Mouse (Mus musculus): ENCODE data around the gene Sema5a. TPM values are rescaled to one million over a fixed set of nuclear protein-coding genes. Genes with fewer than 3 reads are reported as not detected.

Gene Sema5a
- polyA plus RNA-seq, 1 experiment from 2014 or later = 0.63 TPM

DNA sequence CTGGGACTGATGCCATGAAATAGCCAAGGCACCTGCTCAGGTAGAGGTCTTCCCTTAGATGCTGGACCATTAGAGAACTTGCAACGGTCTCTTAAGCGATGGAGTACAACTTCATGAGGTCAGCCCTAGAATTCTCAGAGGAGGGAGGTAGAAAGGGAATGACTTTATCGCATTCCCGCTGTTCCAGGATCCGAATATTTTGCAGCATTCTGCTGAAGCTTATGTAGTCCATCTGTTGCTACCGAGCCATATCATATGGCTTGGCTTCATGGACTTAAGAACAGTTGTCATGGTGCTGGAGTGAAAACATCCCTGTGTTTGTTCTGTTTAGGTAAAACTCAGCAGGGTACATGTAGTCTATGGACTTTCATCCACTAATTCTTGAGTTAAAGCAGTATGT is 369.1 kb downstream of the Sema5a start:
- Histone ChIP-seq H3K9ac (no peak overlapping the region), H3K27ac (no peak overlapping the region), H3K4me3 (replicated peaks) (no peak overlapping the region), H3K4me2 (no peak overlapping the region), H3K9me3 (replicated peaks) (no peaks in the 10 kb centered on the region), H3K27me3 (no peaks in the 10 kb centered on the region), H3K36me3 (no peaks in the 10 kb centered on the region), H3K4me1 (replicated peaks) (no peaks in the 10 kb centered on the region)
- DNase-seq (no peak), ATAC-seq (ENCODE audit: low read depth) (no peak)
- WGBS (ENCODE audit: insufficient replicate concordance) = 63% methylated on average over 6 of the region's 6 CpGs

DNA sequence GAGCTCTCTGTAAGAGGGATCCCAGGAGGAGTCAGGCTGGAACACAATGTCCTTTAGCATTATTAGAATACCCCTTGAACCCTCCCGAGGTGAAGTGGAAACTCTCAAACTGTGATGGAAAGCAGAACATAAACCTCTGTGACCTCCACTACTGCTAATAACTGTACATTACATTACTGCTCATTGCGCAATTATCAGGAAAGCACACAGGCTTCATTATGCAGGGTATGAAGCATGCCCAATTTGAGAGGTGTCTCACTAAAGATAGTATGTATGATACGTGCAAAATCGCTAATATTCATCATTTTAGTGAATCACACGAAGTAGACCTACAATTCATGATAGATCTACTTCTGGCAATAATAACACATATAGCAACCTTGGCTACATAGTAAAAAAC is 371.2 kb downstream of the Sema5a start:
- H3K27ac ChIP-seq = no peak overlapping the region
- H3K27me3 ChIP-seq = no peaks in the 10 kb centered on the region
- H3K9me3 ChIP-seq (replicated peaks) = no peaks in the 10 kb centered on the region
- H3K4me1 ChIP-seq (replicated peaks) = no peaks in the 10 kb centered on the region
- no peak overlapping the region for H3K9ac ChIP-seq
- H3K36me3 ChIP-seq = no peaks in the 10 kb centered on the region
- ATAC-seq (ENCODE audit: low read depth) = no peak
- H3K4me2 ChIP-seq = no peak overlapping the region
- WGBS (ENCODE audit: insufficient replicate concordance) = 60% methylated on average over 5 of the region's 5 CpGs
- no peak for DNase-seq
- H3K4me3 ChIP-seq (replicated peaks) = no peak overlapping the region

DNA sequence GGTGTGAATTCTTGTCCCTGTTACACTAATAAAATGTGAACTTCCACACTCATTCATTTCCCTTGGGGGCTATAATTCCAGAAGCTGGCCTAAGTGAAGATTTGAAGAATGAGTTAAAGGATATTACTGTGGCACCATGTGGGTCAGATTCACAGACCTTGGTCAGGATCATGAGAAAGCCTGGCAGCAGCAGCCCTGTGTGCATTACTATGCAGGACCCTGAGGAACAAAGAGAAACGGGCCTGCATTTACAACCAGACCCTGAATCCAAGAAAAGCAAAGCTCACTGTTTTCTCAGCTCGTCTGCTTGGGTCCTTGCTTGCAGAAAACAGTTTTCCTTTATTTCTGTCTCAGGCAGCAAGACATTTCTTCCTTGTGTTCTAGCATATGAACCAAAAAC is 374.6 kb downstream of the Sema5a start:
- no peak for DNase-seq
- H3K36me3 ChIP-seq = no peaks in the 10 kb centered on the region
- ATAC-seq (ENCODE audit: low read depth) = no peak
- H3K27ac ChIP-seq = no peak overlapping the region
- no peak overlapping the region for H3K4me2 ChIP-seq
- no peaks in the 10 kb centered on the region for H3K27me3 ChIP-seq
- no peaks in the 10 kb centered on the region for H3K4me1 ChIP-seq (replicated peaks)
- WGBS (ENCODE audit: insufficient replicate concordance) = 40% methylated on average over 2 of the region's 2 CpGs
- H3K9ac ChIP-seq = no peak overlapping the region
- H3K9me3 ChIP-seq (replicated peaks) = no peaks in the 10 kb centered on the region
- H3K4me3 ChIP-seq (replicated peaks) = no peak overlapping the region

DNA sequence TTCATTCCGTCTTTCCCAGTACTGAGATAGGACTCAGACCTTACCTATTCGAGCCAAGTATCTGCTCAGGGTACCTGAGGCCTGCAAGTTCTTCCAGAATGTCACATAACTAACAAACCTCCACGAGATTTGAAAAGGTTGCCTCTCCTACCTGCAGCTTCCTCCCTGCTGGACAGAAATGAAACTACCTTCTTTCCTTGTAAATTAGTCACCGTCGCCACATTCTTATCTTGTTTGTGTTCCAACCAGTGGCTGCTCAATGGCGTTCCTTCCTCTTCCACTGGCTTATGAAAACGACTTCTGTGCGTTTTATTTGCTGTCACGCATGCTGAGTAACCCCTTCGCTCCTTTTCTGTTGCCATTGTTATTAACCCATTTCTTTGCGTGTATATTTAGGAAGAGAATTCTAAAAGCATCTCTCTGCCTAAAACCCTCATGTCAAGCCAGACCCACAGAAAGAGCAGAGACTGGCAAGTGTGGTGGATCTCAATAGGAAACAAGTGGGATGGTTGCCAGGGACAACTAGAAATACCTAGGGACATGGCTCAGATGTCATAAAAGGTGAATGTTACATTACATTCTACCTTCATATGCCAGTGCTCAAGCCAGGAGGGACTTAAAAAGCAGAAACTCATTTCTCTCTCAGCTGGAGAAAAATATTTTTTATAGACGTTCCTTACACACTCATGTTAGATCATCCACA is 378.6 kb downstream of the Sema5a start:
- Histone ChIP-seq H3K4me1 (replicated peaks) (no peaks in the 10 kb centered on the region), H3K36me3 (no peaks in the 10 kb centered on the region), H3K27me3 (no peaks in the 10 kb centered on the region), H3K9ac (no peak overlapping the region), H3K4me3 (replicated peaks) (no peak overlapping the region), H3K9me3 (replicated peaks) (no peaks in the 10 kb centered on the region), H3K4me2 (no peak overlapping the region), H3K27ac (no peak overlapping the region)
- no peak for DNase-seq
- ATAC-seq (ENCODE audit: low read depth) = no peak
- whole genome bisulfite sequencing (ENCODE audit: insufficient replicate concordance) = 56% methylated on average over 12 of the region's 12 CpGs

DNA sequence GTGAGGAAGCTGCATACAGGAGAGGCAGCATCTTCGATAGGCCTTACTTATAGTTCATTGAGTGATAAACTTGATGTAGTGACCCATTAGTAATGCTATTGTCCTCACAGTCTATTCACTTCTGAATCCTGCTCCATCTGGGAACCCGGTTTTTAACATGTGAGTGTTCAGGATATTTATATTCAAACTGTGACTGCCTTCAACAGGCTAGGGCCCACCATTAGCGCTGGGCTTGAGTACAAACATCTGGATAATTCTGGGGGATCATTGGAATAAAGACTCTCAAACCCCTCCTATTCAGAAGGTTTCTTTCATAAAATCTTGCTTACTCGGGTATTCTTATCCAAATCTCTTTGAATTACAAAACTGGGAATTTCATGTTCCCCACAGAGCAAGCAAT is 379.5 kb downstream of the Sema5a start:
- Histone ChIP-seq H3K27ac (no peak overlapping the region), H3K4me2 (no peak overlapping the region), H3K36me3 (no peaks in the 10 kb centered on the region), H3K4me1 (replicated peaks) (no peaks in the 10 kb centered on the region), H3K4me3 (replicated peaks) (no peak overlapping the region), H3K9me3 (replicated peaks) (no peaks in the 10 kb centered on the region), H3K27me3 (no peaks in the 10 kb centered on the region), H3K9ac (no peak overlapping the region)
- DNase-seq (no peak), ATAC-seq (ENCODE audit: low read depth) (no peak)
- 60% methylated on average over 4 of the region's 4 CpGs for WGBS (ENCODE audit: insufficient replicate concordance)

DNA sequence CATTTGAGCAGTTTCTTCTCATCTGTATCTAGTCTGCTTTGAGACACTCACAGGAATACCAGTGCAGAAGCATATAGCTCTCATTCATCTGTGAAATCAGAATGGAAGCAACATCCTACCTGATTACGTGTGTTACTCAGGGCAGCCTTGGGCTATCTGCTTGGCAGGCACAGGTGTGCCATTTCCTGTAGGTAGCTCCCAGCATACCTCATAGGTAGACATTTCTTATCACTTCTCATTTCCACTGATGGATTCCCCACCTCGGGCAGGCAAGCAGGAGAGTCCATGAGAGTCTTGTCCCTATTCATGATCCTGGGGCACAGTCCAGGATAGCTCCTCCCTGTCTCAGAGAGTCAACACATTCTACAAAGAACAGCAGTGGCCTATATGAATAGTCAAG is 381.4 kb downstream of the Sema5a start:
- ATAC-seq (ENCODE audit: low read depth) = no peak
- 53% methylated on average over 2 of the region's 2 CpGs for WGBS (ENCODE audit: insufficient replicate concordance)

DNA sequence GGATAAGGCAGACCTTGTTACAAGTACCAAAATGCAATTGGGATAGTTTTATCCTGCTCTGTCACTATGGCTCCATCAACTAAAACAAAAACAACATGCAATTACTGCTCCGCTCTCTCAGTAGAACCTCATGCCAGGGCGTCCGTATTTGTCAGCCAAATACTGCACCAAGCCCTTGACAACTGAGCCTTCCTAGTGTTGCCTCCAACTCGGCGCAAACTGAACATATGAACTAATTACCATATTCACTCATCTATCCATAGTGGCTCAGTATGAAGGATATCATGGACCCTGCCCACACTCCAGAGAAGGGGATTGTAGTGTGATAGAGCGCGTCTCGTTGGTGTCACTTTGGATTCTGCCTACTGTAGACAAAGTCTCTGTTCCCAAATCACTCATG is 389.1 kb downstream of the Sema5a start:
- WGBS (ENCODE audit: insufficient replicate concordance) = 79% methylated on average over 8 of the region's 8 CpGs
- H3K9ac ChIP-seq = no peak overlapping the region
- H3K27ac ChIP-seq = no peak overlapping the region
- ATAC-seq (ENCODE audit: low read depth) (no peak), DNase-seq (no peak)
- no peaks in the 10 kb centered on the region for H3K9me3 ChIP-seq (replicated peaks)
- no peaks in the 10 kb centered on the region for H3K4me1 ChIP-seq (replicated peaks)
- H3K27me3 ChIP-seq = no peaks in the 10 kb centered on the region
- H3K4me3 ChIP-seq (replicated peaks) = no peak overlapping the region
- H3K36me3 ChIP-seq = no peaks in the 10 kb centered on the region
- no peak overlapping the region for H3K4me2 ChIP-seq

More for the DNA sequence above, 381.4 kb downstream of the Sema5a start:
- Histone ChIP-seq H3K9me3 (replicated peaks) (no peaks in the 10 kb centered on the region), H3K4me3 (replicated peaks) (no peak overlapping the region), H3K9ac (no peak overlapping the region), H3K27me3 (no peaks in the 10 kb centered on the region), H3K36me3 (no peaks in the 10 kb centered on the region), H3K27ac (no peak overlapping the region), H3K4me2 (no peak overlapping the region), H3K4me1 (replicated peaks) (no peaks in the 10 kb centered on the region)
- DNase-seq = no peak

DNA sequence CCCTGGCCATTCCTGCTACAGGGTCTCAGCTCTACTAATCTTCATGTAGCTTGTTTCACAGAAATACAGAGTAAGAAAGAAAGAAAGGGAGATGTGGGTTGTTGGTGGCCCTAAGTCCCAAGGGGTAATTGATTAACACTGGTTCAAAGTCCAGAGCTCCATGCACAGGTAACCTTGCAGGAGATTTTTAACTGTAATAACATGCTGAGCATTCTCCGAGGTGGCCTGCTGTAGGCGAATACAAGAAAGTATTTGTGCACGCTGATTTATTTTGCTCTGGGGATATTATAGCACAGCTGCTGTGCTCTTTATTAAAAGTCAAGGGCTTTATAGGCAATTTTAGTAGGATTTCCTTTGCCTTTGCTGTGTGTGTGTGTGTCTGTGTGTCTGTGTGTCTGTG is 393.3 kb downstream of the Sema5a start:
- ATAC-seq (ENCODE audit: low read depth) (no peak), DNase-seq (no peak)
- no peak overlapping the region for H3K4me2 ChIP-seq
- H3K27me3 ChIP-seq = no peaks in the 10 kb centered on the region
- no peaks in the 10 kb centered on the region for H3K4me1 ChIP-seq (replicated peaks)
- WGBS (ENCODE audit: insufficient replicate concordance) = 64% methylated on average over 3 of the region's 3 CpGs
- no peaks in the 10 kb centered on the region for H3K9me3 ChIP-seq (replicated peaks)
- H3K27ac ChIP-seq = no peak overlapping the region
- no peaks in the 10 kb centered on the region for H3K36me3 ChIP-seq
- no peak overlapping the region for H3K9ac ChIP-seq
- H3K4me3 ChIP-seq (replicated peaks) = no peak overlapping the region

DNA sequence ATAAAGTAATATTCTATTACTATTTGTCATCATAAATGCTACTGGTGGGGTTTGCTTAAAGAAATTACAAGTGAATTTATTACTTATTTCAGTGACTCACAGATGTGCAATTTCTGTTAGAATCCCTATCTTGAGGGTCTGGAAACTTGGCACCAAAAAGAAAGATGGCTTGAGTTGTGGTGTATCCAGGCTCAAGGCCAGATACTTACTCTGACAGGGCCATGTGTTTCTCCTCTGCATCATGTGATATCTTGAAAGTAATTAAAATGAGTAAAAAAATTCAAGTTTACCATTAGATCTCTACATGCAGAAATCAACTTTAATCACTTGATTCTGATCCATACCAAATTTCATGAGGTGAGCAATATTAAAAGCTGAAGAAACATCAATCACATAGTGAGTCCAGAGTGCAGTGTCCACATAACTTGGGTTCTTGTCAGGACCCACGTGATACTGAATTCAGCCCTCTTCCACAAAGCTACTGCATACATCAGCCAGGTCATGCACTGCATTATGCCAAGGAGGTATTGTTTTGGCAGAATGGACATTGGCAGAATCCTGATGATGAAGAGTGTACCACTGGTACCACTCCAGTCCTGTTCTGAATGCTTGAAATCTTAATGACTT is 402.6 kb downstream of the Sema5a start:
- H3K27me3 ChIP-seq = no peaks in the 10 kb centered on the region
- no peak overlapping the region for H3K4me2 ChIP-seq
- H3K27ac ChIP-seq = no peak overlapping the region
- DNase-seq (no peak), ATAC-seq (ENCODE audit: low read depth) (no peak)
- H3K9me3 ChIP-seq (replicated peaks) = no peaks in the 10 kb centered on the region
- 55% methylated on average over 1 of the region's 1 CpGs for WGBS (ENCODE audit: insufficient replicate concordance)
- no peaks in the 10 kb centered on the region for H3K4me1 ChIP-seq (replicated peaks)
- no peak overlapping the region for H3K9ac ChIP-seq
- H3K36me3 ChIP-seq = no peaks in the 10 kb centered on the region
- no peak overlapping the region for H3K4me3 ChIP-seq (replicated peaks)

DNA sequence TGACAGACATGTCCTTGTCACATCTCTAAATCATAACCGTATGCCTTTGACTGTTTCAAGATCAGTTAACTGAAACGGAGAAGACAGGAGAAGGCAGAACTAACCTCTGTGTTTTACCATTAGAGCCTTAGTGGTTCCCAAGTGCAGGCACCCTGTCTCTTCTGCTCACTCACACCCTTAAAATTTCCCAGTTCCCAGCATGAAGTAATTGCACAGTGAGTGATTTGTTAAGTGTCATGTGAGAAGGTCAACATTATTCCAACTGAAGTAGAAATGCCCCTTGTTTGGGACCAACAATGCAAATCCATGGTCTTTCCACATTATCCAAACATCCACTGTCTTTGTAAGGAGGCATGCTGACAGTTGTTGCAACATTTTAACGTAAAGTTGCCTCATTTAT is 409.4 kb downstream of the Sema5a start:
- Histone ChIP-seq H3K9me3 (replicated peaks) (no peaks in the 10 kb centered on the region), H3K36me3 (no peaks in the 10 kb centered on the region), H3K27ac (no peak overlapping the region), H3K27me3 (no peaks in the 10 kb centered on the region), H3K9ac (no peak overlapping the region), H3K4me1 (replicated peaks) (no peaks in the 10 kb centered on the region), H3K4me3 (replicated peaks) (no peak overlapping the region), H3K4me2 (no peak overlapping the region)
- ATAC-seq (ENCODE audit: low read depth) (no peak), DNase-seq (no peak)
- 50% methylated on average over 3 of the region's 3 CpGs for WGBS (ENCODE audit: insufficient replicate concordance)

DNA sequence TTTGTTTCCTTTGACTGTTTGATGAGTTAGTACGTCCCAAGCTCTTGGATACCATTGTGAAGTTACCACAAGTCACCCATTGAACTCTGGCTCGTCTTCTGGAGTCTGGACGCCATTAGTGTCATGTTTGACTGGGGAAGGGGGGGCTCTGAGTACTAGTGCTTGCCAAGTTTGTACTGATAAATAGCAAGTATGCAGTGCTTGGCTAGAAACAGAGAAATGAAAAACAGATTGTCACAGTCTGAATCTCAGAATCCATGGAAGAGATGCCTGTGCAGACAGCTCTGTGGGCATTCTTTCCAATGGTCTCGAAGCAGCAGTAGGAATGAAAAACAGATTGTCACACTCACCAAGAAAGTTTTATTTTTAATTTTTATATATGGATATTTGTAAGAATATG is 411.4 kb downstream of the Sema5a start:
- H3K4me3 ChIP-seq (replicated peaks) = no peak overlapping the region
- no peak for DNase-seq
- no peaks in the 10 kb centered on the region for H3K9me3 ChIP-seq (replicated peaks)
- WGBS (ENCODE audit: insufficient replicate concordance) = 64% methylated on average over 4 of the region's 4 CpGs
- H3K4me1 ChIP-seq (replicated peaks) = no peaks in the 10 kb centered on the region
- H3K9ac ChIP-seq = no peak overlapping the region
- no peaks in the 10 kb centered on the region for H3K27me3 ChIP-seq
- H3K36me3 ChIP-seq = no peaks in the 10 kb centered on the region
- no peak for ATAC-seq (ENCODE audit: low read depth)
- no peak overlapping the region for H3K4me2 ChIP-seq
- no peak overlapping the region for H3K27ac ChIP-seq

DNA sequence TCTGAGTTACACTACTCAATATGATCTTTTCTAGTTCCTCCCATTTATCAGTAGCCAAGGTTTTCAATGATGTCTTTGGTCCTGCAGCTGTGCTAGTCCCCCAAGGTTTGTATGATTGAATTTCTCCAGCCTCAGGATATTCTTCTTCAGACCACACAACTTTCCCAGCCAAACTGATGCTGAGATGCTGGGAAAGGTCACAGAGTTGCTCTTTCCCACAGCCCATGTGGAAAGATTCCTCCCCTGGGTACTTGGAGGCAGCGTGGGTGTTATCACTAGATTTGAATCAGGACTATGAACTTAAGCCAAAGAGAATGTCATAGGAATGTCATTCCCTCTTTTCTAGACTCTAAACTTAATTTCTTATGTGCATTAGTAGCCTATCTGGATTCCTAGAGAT is 431.8 kb downstream of the Sema5a start:
- Histone ChIP-seq H3K4me1 (replicated peaks) (no peaks in the 10 kb centered on the region), H3K9ac (no peak overlapping the region), H3K27me3 (no peaks in the 10 kb centered on the region), H3K4me2 (no peak overlapping the region), H3K9me3 (replicated peaks) (no peaks in the 10 kb centered on the region), H3K36me3 (no peaks in the 10 kb centered on the region), H3K27ac (no peak overlapping the region), H3K4me3 (replicated peaks) (no peak overlapping the region)
- 52% methylated on average over 1 of the region's 1 CpGs for WGBS (ENCODE audit: insufficient replicate concordance)
- ATAC-seq (ENCODE audit: low read depth) (no peak), DNase-seq (no peak)

All from liver, embryonic 13.5 days (tissue).